Mouse (Mus musculus) brown adipose tissue, adult 24 weeks (tissue): Measurements from ENCODE around the gene Mitf. TPM values are rescaled to one million over a fixed set of nuclear protein-coding genes. Genes with fewer than 3 reads are reported as not detected.

ENCODE experiments used
- H3K27ac ChIP-seq: fragments of 200-500 bp; replicated peaks from 2 replicates; pipeline ENCODE4 v1.5.1; 2012; ENCODE audit warnings: low read depth, mild to moderate bottlenecking, low read length
- H3K4me1 ChIP-seq: fragments of 200-500 bp; 2 replicates; pipeline ENCODE4 v1.6.1; 2012; ENCODE audit warnings: low read length, mixed read lengths; ENCODE audit not compliant: control insufficient read depth, insufficient read depth, insufficient read length
- H3K4me3 ChIP-seq: fragments of 200-500 bp; 2 replicates; pipeline ENCODE4 v1.5.1; 2012; ENCODE audit warnings: low read depth, mild to moderate bottlenecking, low read length, moderate library complexity; ENCODE audit not compliant: insufficient read depth
- polyA plus RNA-seq: library from polyadenylated mRNA; stranded (reverse); fragments of >200 nt; gene quantifications from 2 replicates; pipeline ENCODE4 v1.2.4, GENCODE M21; 2012; ENCODE audit not compliant: missing spikeins, insufficient read depth, insufficient read length

The Mitf gene
- polyA plus RNA-seq, 1 experiment, result 2.9 TPM

GRCm38 (mm10) chr6:97800615-97801014, 6.2 kb upstream of the Mitf start:
- no peaks in the 10 kb centered on the region for H3K4me1 ChIP-seq

GRCm38 (mm10) chr6:97806051-97806450, 801 bp upstream of the Mitf start:
- Histone ChIP-seq H3K4me1 (peaks cover 3% of the 10 kb centered on the region), H3K4me3 (peak overlapping the region; percentile 72), H3K27ac (no peak overlapping the region)

More at GRCm38 (mm10) chr6:97800615-97801014, 6.2 kb upstream of the Mitf start:
- no peak overlapping the region for H3K4me3 ChIP-seq
- H3K27ac ChIP-seq, result no peak overlapping the region

GRCm38 (mm10) chr6:97814191-97814590, 7.3 kb downstream of the Mitf start:
- peaks cover 3% of the 10 kb centered on the region; the same call in 1 of the 2 replicates for H3K4me1 ChIP-seq
- no peak overlapping the region for H3K4me3 ChIP-seq
- H3K27ac ChIP-seq, result peak overlapping the region; percentile 52; the same call in 1 of the 2 replicates

- Histone ChIP-seq H3K4me1 (peaks cover 3% of the 10 kb centered on the region; the same call in 1 of the 2 replicates), H3K27ac (no peak overlapping the region), H3K4me3 (no peak overlapping the region)
These were observed 8.9 kb downstream of the Mitf start for GRCm38 (mm10) chr6:97815723-97816122.

GRCm38 (mm10) chr6:97816806-97817205, 10.0 kb downstream of the Mitf start:
- Histone ChIP-seq H3K4me1 (peaks cover 3% of the 10 kb centered on the region; the same call in 1 of the 2 replicates), H3K4me3 (no peak overlapping the region), H3K27ac (peak overlapping the region; percentile 33; the same call in 1 of the 2 replicates)

- peaks cover 3% of the 10 kb centered on the region; the same call in 1 of the 2 replicates for H3K4me1 ChIP-seq
- H3K27ac ChIP-seq, result no peak overlapping the region
- H3K4me3 ChIP-seq, result no peak overlapping the region
These were observed 11.3 kb downstream of the Mitf start for GRCm38 (mm10) chr6:97818128-97818527.

GRCm38 (mm10) chr6:97818948-97819347, 12.1 kb downstream of the Mitf start:
- no peak overlapping the region for H3K27ac ChIP-seq
- peaks cover 3% of the 10 kb centered on the region; the same call in 1 of the 2 replicates for H3K4me1 ChIP-seq
- no peak overlapping the region for H3K4me3 ChIP-seq

- Histone ChIP-seq H3K4me3 (no peak overlapping the region), H3K4me1 (peaks cover 3% of the 10 kb centered on the region; the same call in 1 of the 2 replicates), H3K27ac (peak overlapping the region; percentile 42)
These were observed 13.7 kb downstream of the Mitf start for GRCm38 (mm10) chr6:97820505-97820904.

GRCm38 (mm10) chr6:97821811-97822210, 15.0 kb downstream of the Mitf start:
- H3K27ac ChIP-seq, result no peak overlapping the region; the same call in 1 of the 2 replicates
- H3K4me1 ChIP-seq, result no peaks in the 10 kb centered on the region

GRCm38 (mm10) chr6:97826642-97827275, 19.9 kb downstream of the Mitf start:
- H3K4me1 ChIP-seq, result peaks cover 3% of the 10 kb centered on the region; the same call in 1 of the 2 replicates
- no peak overlapping the region for H3K4me3 ChIP-seq
- H3K27ac ChIP-seq, result peak overlapping the region; percentile 54; the same call in 1 of the 2 replicates

More at GRCm38 (mm10) chr6:97821811-97822210, 15.0 kb downstream of the Mitf start:
- H3K4me3 ChIP-seq, result no peak overlapping the region

- Histone ChIP-seq H3K4me1 (peaks cover 3% of the 10 kb centered on the region; the same call in 1 of the 2 replicates), H3K27ac (no peak overlapping the region), H3K4me3 (no peak overlapping the region)
These were observed 21.2 kb downstream of the Mitf start for GRCm38 (mm10) chr6:97828021-97828420.

- H3K4me3 ChIP-seq, result no peak overlapping the region
- peak overlapping the region; percentile 64 for H3K27ac ChIP-seq
- H3K4me1 ChIP-seq, result peaks cover 3% of the 10 kb centered on the region; the same call in 1 of the 2 replicates
These were observed 22.2 kb downstream of the Mitf start for GRCm38 (mm10) chr6:97828822-97829719.

GRCm38 (mm10) chr6:97832501-97832900, 25.6 kb downstream of the Mitf start:
- Histone ChIP-seq H3K4me3 (no peak overlapping the region), H3K4me1 (peaks cover 9% of the 10 kb centered on the region; the same call in 1 of the 2 replicates), H3K27ac (no peak overlapping the region)

GRCm38 (mm10) chr6:97836176-97836575, 29.3 kb downstream of the Mitf start:
- Histone ChIP-seq H3K27ac (no peak overlapping the region), H3K4me3 (no peak overlapping the region), H3K4me1 (peaks cover 6% of the 10 kb centered on the region; the same call in 1 of the 2 replicates)

- peaks cover 6% of the 10 kb centered on the region; the same call in 1 of the 2 replicates for H3K4me1 ChIP-seq
- no peak overlapping the region for H3K27ac ChIP-seq
- H3K4me3 ChIP-seq, result no peak overlapping the region
These were observed 30.9 kb downstream of the Mitf start for GRCm38 (mm10) chr6:97837711-97838110.
